Mouse (Mus musculus) forebrain, embryonic 10.5 days (tissue): ENCODE data around the gene Tor2a. TPM values are rescaled to one million over a fixed set of nuclear protein-coding genes. Genes with fewer than 3 reads are reported as not detected.

Source experiments
- DNase-seq: peaks from one replicate; pipeline ENCODE4 v3.0.0-alpha.2; 2017; ENCODE audit warnings: low spot score; ENCODE audit errors: extremely low spot score
- H3K27ac ChIP-seq: fragments of 300-500 bp; sonication (generic); 2 replicates; pipeline ENCODE4 v1.5.1; 2016; ENCODE audit warnings: mild to moderate bottlenecking
- H3K27me3 ChIP-seq: fragments of 300-500 bp; sonication (generic); 2 replicates; pipeline ENCODE4 v1.6.1; 2016; ENCODE audit warnings: mild to moderate bottlenecking; ENCODE audit not compliant: poor library complexity, severe bottlenecking
- H3K36me3 ChIP-seq: fragments of 300-500 bp; sonication (generic); replicated peaks from 2 replicates; pipeline ENCODE4 v1.6.1; 2016; ENCODE audit warnings: mild to moderate bottlenecking, moderate library complexity
- H3K4me1 ChIP-seq: fragments of 300-500 bp; sonication (generic); 2 replicates; pipeline ENCODE4 v1.6.1; 2016
- H3K4me3 ChIP-seq: fragments of 300-500 bp; sonication (generic); 2 replicates; pipeline ENCODE4 v1.5.1; 2016; ENCODE audit warnings: mild to moderate bottlenecking, moderate library complexity
- H3K9me3 ChIP-seq: fragments of 300-500 bp; sonication (generic); 2 replicates; pipeline ENCODE4 v1.6.1; 2016; ENCODE audit warnings: mild to moderate bottlenecking, moderate library complexity
- WGBS: fragments of 180-500 bp; shearing (Covaris S2); methylation state at CpG from one replicate; pipeline ENCODE4 v1.1.7; 2016; 5-methylcytosine and 5-hydroxymethylcytosine counted together
- polyA plus RNA-seq: library from polyadenylated mRNA; unstranded; fragments of >200 nt; fragmentation: Nextera tagmentation; extraction: Ambion mirVana; gene quantifications from 2 replicates; pipeline ENCODE4 v1.2.1, GENCODE M21; 2016

The Tor2a gene
- polyA plus RNA-seq, 1 experiment from 2014 or later = 54.0 TPM

- peak overlapping the region; percentile 70 for H3K27ac ChIP-seq
- H3K4me1 ChIP-seq = peaks cover 26% of the 10 kb centered on the region
- H3K9me3 ChIP-seq = no peaks in the 10 kb centered on the region
- 23% methylated on average over 9 of the region's 10 CpGs for WGBS
- no peak for DNase-seq
- peak overlapping the region; percentile 46 for H3K4me3 ChIP-seq
- H3K27me3 ChIP-seq = peaks cover 18% of the 10 kb centered on the region
- H3K36me3 ChIP-seq = peaks cover 68% of the 10 kb centered on the region
These were observed 5.4 kb upstream of the Tor2a start for GRCm38 (mm10) chr2:32751665-32752033.

- WGBS = 66% methylated on average over 10 of the region's 10 CpGs
- peaks cover 29% of the 10 kb centered on the region for H3K4me1 ChIP-seq
- H3K9me3 ChIP-seq = no peaks in the 10 kb centered on the region
- H3K36me3 ChIP-seq = peaks cover 63% of the 10 kb centered on the region
- no peak for DNase-seq
- H3K27me3 ChIP-seq = peaks cover 18% of the 10 kb centered on the region
- no peak overlapping the region for H3K27ac ChIP-seq
- 0 out of 2 replicates have a peak overlapping the region, but pooled peaks have one; percentile 46 for H3K4me3 ChIP-seq
These were observed 4.9 kb upstream of the Tor2a start for GRCm38 (mm10) chr2:32752181-32752580.

GRCm38 (mm10) chr2:32756674-32757055 is 369 bp upstream of the Tor2a start:
- 36% methylated on average over 6 of the region's 6 CpGs for WGBS
- Histone ChIP-seq H3K9me3 (no peaks in the 10 kb centered on the region), H3K27ac (no peak overlapping the region), H3K36me3 (peaks cover 54% of the 10 kb centered on the region), H3K4me1 (peaks cover 30% of the 10 kb centered on the region), H3K27me3 (peaks cover 17% of the 10 kb centered on the region), H3K4me3 (peak overlapping the region; percentile 62)
- DNase-seq = no peak

GRCm38 (mm10) chr2:32758503-32758902 is 1.5 kb downstream of the Tor2a start:
- Histone ChIP-seq H3K27me3 (no peaks in the 10 kb centered on the region), H3K4me1 (peaks cover 21% of the 10 kb centered on the region), H3K9me3 (no peaks in the 10 kb centered on the region), H3K27ac (no peak overlapping the region), H3K36me3 (peaks cover 56% of the 10 kb centered on the region), H3K4me3 (no peak overlapping the region)
- no peak for DNase-seq
- WGBS = 77% methylated on average over 8 of the region's 8 CpGs

GRCm38 (mm10) chr2:32759001-32759400 is 2.0 kb downstream of the Tor2a start:
- no peak for DNase-seq
- peaks cover 21% of the 10 kb centered on the region for H3K4me1 ChIP-seq
- WGBS = 92% methylated on average over 2 of the region's 2 CpGs
- no peaks in the 10 kb centered on the region for H3K9me3 ChIP-seq
- no peak overlapping the region for H3K27ac ChIP-seq
- H3K27me3 ChIP-seq = no peaks in the 10 kb centered on the region
- peaks cover 53% of the 10 kb centered on the region for H3K36me3 ChIP-seq
- no peak overlapping the region for H3K4me3 ChIP-seq

GRCm38 (mm10) chr2:32761361-32761760 is 4.3 kb downstream of the Tor2a start:
- DNase-seq = no peak
- Histone ChIP-seq H3K27me3 (no peaks in the 10 kb centered on the region), H3K36me3 (peaks cover 41% of the 10 kb centered on the region), H3K4me3 (no peak overlapping the region), H3K27ac (no peak overlapping the region), H3K9me3 (no peaks in the 10 kb centered on the region), H3K4me1 (peaks cover 21% of the 10 kb centered on the region)
- 86% methylated on average over 14 of the region's 14 CpGs for WGBS

GRCm38 (mm10) chr2:32761859-32762258 is 4.8 kb downstream of the Tor2a start:
- no peak overlapping the region for H3K4me3 ChIP-seq
- H3K27ac ChIP-seq = no peak overlapping the region
- no peaks in the 10 kb centered on the region for H3K27me3 ChIP-seq
- no peak for DNase-seq
- no peaks in the 10 kb centered on the region for H3K9me3 ChIP-seq
- 98% methylated on average over 4 of the region's 4 CpGs for WGBS
- peaks cover 41% of the 10 kb centered on the region for H3K36me3 ChIP-seq
- H3K4me1 ChIP-seq = peaks cover 18% of the 10 kb centered on the region

- H3K9me3 ChIP-seq = no peaks in the 10 kb centered on the region
- H3K4me3 ChIP-seq = no peak overlapping the region
- H3K4me1 ChIP-seq = peaks cover 15% of the 10 kb centered on the region
- no peaks in the 10 kb centered on the region for H3K27me3 ChIP-seq
- peaks cover 41% of the 10 kb centered on the region for H3K36me3 ChIP-seq
- 84% methylated on average over 3 of the region's 3 CpGs for WGBS
- no peak overlapping the region for H3K27ac ChIP-seq
- DNase-seq = no peak
These were observed 6.3 kb downstream of the Tor2a start for GRCm38 (mm10) chr2:32763353-32763752.

GRCm38 (mm10) chr2:32767241-32767640 is 10.2 kb downstream of the Tor2a start:
- H3K4me3 ChIP-seq = no peak overlapping the region
- H3K4me1 ChIP-seq = peaks cover 40% of the 10 kb centered on the region
- 84% methylated on average over 12 of the region's 12 CpGs for WGBS
- no peak for DNase-seq
- H3K27me3 ChIP-seq = no peaks in the 10 kb centered on the region
- peaks cover 12% of the 10 kb centered on the region for H3K36me3 ChIP-seq
- no peak overlapping the region for H3K27ac ChIP-seq
- no peaks in the 10 kb centered on the region for H3K9me3 ChIP-seq

GRCm38 (mm10) chr2:32768661-32769285 is 11.7 kb downstream of the Tor2a start:
- WGBS = 55% methylated on average over 19 of the region's 19 CpGs
- H3K4me1 ChIP-seq = peaks cover 41% of the 10 kb centered on the region
- no peaks in the 10 kb centered on the region for H3K9me3 ChIP-seq
- H3K4me3 ChIP-seq = no peak overlapping the region
- H3K27me3 ChIP-seq = no peaks in the 10 kb centered on the region
- no peak for DNase-seq
- H3K36me3 ChIP-seq = no peaks in the 10 kb centered on the region
- H3K27ac ChIP-seq = no peak overlapping the region

- no peak for DNase-seq
- Histone ChIP-seq H3K27ac (peak overlapping the region; percentile 40; the same call in 1 of the 2 replicates), H3K9me3 (no peaks in the 10 kb centered on the region), H3K36me3 (no peaks in the 10 kb centered on the region), H3K4me1 (peaks cover 41% of the 10 kb centered on the region), H3K27me3 (no peaks in the 10 kb centered on the region), H3K4me3 (no peak overlapping the region)
- WGBS = 71% methylated on average over 5 of the region's 5 CpGs
These were observed 12.5 kb downstream of the Tor2a start for GRCm38 (mm10) chr2:32769327-32770085.

GRCm38 (mm10) chr2:32771886-32772285 is 14.9 kb downstream of the Tor2a start:
- H3K4me3 ChIP-seq = no peak overlapping the region
- peaks cover 62% of the 10 kb centered on the region for H3K4me1 ChIP-seq
- 32% methylated on average over 12 of the region's 12 CpGs for WGBS
- H3K36me3 ChIP-seq = no peaks in the 10 kb centered on the region
- H3K27me3 ChIP-seq = peaks cover 9% of the 10 kb centered on the region
- DNase-seq = no peak
- H3K27ac ChIP-seq = no peak overlapping the region
- no peaks in the 10 kb centered on the region for H3K9me3 ChIP-seq

GRCm38 (mm10) chr2:32772626-32773279 is 15.7 kb downstream of the Tor2a start:
- no peak overlapping the region for H3K4me3 ChIP-seq
- no peak overlapping the region for H3K27ac ChIP-seq
- no peak for DNase-seq
- WGBS = 85% methylated on average over 8 of the region's 8 CpGs
- H3K9me3 ChIP-seq = no peaks in the 10 kb centered on the region
- H3K27me3 ChIP-seq = peaks cover 15% of the 10 kb centered on the region
- H3K36me3 ChIP-seq = no peaks in the 10 kb centered on the region
- peaks cover 55% of the 10 kb centered on the region for H3K4me1 ChIP-seq
